Mouse (Mus musculus) brain, embryonic 14.5 days (tissue): ENCODE measurements around the gene Hoxb7.

Experiments used
- CTCF ChIP-seq: fragments of 200-500 bp; IDR thresholded peaks from 2 replicates; pipeline ENCODE4 v1.5.1; 2012; ENCODE audit warnings: inconsistent platforms, mild to moderate bottlenecking, moderate library complexity, borderline replicate concordance; ENCODE audit not compliant: insufficient read depth, insufficient read length; ENCODE audit errors: extremely low read depth
- POLR2A ChIP-seq: fragments of 200-500 bp; IDR thresholded peaks from 2 replicates; pipeline ENCODE4 v1.6.1; 2012; ENCODE audit warnings: mild to moderate bottlenecking, inconsistent platforms, borderline replicate concordance; ENCODE audit not compliant: poor library complexity, insufficient read depth, insufficient read length, severe bottlenecking; ENCODE audit errors: extremely low read depth

DNA sequence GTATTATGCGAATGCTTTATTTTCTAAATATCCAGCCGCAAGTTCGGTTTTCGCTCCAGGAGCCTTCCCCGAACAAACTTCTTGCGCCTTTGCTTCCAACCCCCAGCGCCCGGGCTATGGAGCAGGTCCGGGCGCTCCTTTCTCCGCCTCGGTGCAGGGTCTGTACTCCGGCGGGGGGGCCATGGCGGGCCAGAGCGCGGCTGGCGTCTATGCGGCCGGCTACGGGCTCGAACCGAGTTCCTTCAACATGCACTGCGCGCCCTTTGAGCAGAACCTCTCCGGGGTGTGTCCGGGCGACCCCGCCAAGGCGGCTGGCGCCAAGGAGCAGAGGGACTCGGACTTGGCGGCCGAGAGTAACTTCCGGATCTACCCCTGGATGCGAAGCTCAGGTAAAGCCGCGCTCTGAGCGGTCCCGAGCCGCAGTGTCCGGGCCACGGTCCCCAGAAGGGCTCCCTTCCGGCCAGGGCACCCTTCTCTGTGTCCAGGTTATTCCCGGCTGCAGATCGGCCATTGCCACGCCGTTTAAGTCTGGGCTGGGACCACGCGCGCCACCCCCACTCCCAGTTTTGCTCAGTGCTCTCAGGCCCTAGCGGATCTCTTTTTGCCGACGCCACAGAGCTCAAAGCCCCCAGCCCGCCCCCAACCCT lies 439 bp downstream of the Hoxb7 start:
- TF ChIP-seq CTCF (no peak), POLR2A (no peak)
